Mouse (Mus musculus): Measurements from ENCODE around the gene Ropn1.

DNA sequence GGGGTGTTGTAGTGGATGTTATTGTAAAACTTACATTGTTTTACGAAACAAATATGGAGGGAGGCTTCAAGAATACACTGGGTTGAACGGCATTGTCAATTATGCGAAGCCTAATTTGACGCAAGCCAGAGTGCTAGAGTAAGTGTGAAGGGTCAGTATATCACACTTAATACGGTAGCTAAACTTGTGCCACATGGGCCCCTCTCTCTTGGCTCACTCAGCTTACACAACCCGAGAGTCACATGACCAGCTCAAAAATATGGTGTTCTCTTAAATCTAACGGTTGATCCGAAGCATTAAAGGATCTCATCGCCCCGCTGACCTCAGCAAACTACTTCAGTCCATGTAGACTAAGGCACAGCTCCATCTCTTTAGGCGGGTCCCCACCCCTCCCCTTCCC lies 8.7 kb downstream of the Ropn1 start:
- TF ChIP-seq POLR2A (IDR thresholded peaks at IDR 0.05; ENCODE audit: extremely low read depth, insufficient read depth, low read length) = no peak
- no peak for TF ChIP-seq CTCF (IDR thresholded peaks at IDR 0.05; ENCODE audit: extremely low read depth, insufficient read depth, low read length)

Measured in cortical plate, adult 2 months (tissue).